Mouse (Mus musculus): ENCODE data around the gene Edc4. TPM values are rescaled to one million over a fixed set of nuclear protein-coding genes. Genes with fewer than 3 reads are reported as not detected.
A peak's percentile ranks its signal among the peaks of the same experiment; 100 is the strongest.

The Edc4 gene
- polyA plus RNA-seq, 1 experiment from 2014 or later = 73.3 TPM

DNA sequence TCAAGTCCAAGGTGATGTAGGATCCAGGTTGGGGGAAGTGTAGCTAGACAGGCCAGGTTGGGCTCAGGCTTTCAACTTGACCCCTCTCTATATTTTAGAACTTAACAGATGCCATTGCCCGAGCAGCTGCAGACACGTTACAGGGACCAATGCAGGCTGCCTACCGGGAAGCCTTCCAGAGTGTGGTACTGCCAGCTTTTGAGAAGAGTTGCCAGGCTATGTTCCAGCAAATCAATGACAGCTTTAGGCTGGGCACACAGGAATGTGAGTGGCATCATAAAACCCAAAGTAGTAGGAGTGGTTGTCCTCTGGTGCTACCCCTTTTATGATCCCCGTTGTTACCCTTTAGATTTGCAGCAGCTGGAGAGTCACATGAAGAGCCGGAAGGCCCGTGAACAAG, 10.2 kb downstream of the Edc4 start:
- Histone ChIP-seq H3K27ac (replicated peaks) (no peak overlapping the region), H3K36me3 (peaks cover 75% of the 10 kb centered on the region), H3K4me1 (peaks cover 7% of the 10 kb centered on the region), H3K4me2 (replicated peaks) (no peak overlapping the region), H3K27me3 (no peaks in the 10 kb centered on the region), H3K9me3 (no peaks in the 10 kb centered on the region), H3K4me3 (no peak overlapping the region), H3K9ac (replicated peaks) (no peak overlapping the region)
- ATAC-seq (ENCODE audit: low FRiP score, low read depth) = no peak
- 95% methylated on average over 6 of the region's 6 CpGs for WGBS

DNA sequence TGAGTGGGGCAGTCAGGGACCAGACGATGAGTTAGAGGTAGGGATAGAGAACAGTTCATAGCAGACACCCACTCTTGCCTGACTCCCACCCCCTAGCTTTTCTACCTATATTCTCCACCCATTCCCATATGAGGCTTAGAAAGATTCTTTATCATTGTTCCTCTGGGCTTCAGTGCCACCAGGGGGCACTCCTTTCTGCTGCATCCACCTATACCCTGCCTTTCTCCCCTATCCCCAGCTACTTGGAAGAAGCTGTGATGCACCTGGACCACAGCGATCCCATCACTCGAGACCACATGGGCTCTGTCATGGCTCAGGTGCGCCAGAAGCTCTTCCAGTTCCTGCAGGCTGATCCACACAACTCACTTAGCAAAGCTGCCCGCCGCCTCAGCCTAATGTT, 11.8 kb downstream of the Edc4 start:
- WGBS = 89% methylated on average over 6 of the region's 6 CpGs
- ATAC-seq (ENCODE audit: low FRiP score, low read depth) = 0 out of 2 replicates have a peak, but pooled peaks have one; percentile 7
- peaks cover 60% of the 10 kb centered on the region for H3K36me3 ChIP-seq

DNA sequence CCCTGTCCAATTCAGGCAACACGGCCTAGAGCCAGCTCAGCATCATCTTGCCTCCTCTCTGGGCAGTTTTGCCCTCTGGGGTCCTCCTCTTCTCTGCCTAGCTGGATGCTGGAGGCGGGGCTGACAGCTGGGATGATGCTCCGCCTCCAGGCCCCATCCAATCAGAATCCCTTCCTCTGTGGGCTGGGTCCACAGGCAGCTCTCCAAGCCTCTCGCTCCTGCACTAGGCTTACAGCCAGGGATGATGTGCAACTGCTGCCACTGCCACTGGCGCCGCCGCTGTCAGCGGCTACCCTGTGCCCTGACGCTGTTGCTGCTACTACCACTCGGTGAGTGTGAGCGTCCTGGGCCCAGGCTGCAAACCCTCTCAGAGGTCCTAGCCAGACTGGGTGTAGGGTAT, 12.7 kb downstream of the Edc4 start, which contains the start of gene Nrn1l:
Gene Nrn1l, plus strand, starts transcription at position 229 of the 400 bp plus-strand sequence.
- Histone ChIP-seq H3K9me3 (no peaks in the 10 kb centered on the region), H3K27me3 (no peaks in the 10 kb centered on the region), H3K4me1 (peaks cover 7% of the 10 kb centered on the region), H3K4me3 (no peak within 1 kb of the TSS), H3K27ac (replicated peaks) (peak within 1 kb of the TSS; percentile 31; the same call in 1 of the 2 replicates), H3K9ac (replicated peaks) (peak within 1 kb of the TSS; percentile 35; the same call in 1 of the 2 replicates), H3K4me2 (replicated peaks) (peak within 1 kb of the TSS; percentile 35), H3K36me3 (peaks cover 51% of the 10 kb centered on the region)
- peak; percentile 95 for ATAC-seq (ENCODE audit: low FRiP score, low read depth)
- WGBS = 5% methylated on average over 11 of the region's 11 CpGs

More for the DNA sequence above, 11.8 kb downstream of the Edc4 start:
- no peak overlapping the region for H3K4me2 ChIP-seq (replicated peaks)
- H3K27me3 ChIP-seq = no peaks in the 10 kb centered on the region
- H3K9ac ChIP-seq (replicated peaks) = no peak overlapping the region
- H3K27ac ChIP-seq (replicated peaks) = no peak overlapping the region
- H3K4me1 ChIP-seq = peaks cover 7% of the 10 kb centered on the region
- H3K4me3 ChIP-seq = no peak overlapping the region
- H3K9me3 ChIP-seq = no peaks in the 10 kb centered on the region

DNA sequence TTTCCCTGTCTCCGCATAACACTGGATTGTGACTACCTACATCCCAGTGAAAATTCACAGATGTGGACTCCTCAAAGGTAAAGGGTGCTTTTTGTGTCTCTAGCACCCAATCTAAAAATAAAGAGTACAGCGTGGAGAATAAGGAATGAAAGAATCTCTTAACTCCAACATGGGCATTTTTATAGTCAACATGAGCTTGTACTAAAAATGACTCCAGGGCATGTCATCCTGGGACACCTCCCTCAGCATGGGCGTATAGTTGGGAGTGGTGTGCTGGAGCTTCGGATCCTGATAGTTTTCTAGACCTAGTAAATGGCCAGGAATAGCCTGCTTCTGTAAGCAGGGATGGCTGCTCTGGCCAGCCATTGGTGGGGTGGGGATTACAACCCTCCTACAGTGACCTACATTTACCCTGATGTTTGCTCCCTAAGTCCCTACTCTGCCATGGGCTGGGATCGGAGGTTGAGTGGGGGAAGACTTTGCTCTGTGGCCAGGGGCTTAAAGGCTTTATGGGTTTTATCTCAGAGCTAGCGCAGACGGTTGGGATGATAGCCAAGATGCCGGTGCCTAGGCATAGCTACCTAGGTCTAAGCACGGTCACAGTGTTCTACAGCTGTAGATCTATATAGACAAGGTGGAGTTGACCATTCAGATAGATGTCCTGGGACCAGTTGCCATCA, 17.3 kb downstream of the Edc4 start:
- Histone ChIP-seq H3K4me3 (no peak overlapping the region), H3K36me3 (peaks cover 6% of the 10 kb centered on the region; the same call in 1 of the 2 replicates), H3K4me1 (peaks cover 18% of the 10 kb centered on the region), H3K9ac (replicated peaks) (no peak overlapping the region), H3K4me2 (replicated peaks) (no peak overlapping the region), H3K27ac (replicated peaks) (no peak overlapping the region), H3K27me3 (no peaks in the 10 kb centered on the region), H3K9me3 (no peaks in the 10 kb centered on the region)
- 81% methylated on average over 9 of the region's 9 CpGs for WGBS
- ATAC-seq (ENCODE audit: low FRiP score, low read depth) = no peak

DNA sequence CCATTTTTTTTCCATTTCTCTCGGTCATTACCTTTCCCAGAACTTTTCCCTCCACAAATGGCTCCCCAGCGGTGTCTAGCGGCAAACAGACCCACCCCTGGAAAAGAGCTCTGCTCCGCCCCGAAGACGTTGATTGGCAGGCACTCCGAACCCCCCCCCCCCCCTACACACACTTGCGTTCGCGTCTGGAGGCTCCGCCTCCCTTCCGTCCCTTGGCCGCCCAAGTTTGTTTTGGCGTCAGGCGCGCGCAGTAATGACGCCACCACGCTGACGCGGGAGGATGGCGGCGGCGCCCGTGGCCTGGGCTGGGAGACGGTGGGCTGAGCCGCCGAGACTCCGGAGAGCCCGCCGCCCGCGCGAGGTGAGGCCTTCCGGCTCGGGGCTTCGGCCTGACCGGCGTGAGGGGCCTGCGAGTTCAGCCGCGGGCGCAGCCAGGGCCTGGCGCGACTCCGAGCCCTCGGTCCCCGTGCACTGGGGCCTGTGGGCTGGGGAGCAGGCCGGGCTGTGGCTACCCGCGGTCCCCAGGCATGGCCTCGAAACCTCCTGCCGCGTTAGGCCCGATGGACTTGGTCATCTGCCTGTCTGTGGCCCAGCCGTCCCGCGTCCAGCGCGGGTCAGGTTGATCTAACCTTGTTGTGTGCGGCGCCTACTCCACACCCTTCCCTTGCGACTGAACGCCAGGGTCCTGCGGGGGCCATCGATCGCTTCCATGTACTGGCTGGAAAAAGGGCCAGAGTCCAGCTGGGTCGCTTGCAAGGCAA, 19.7 kb downstream of the Edc4 start, which contains the start of gene Pskh1:
Gene Pskh1, plus strand, starts transcription at position 262 of the 761 bp plus-strand sequence.
- ATAC-seq (ENCODE audit: low FRiP score, low read depth) = peak; percentile 97
- peak within 1 kb of the TSS; percentile 88 for H3K4me2 ChIP-seq (replicated peaks)
- H3K9ac ChIP-seq (replicated peaks) = peak within 1 kb of the TSS; percentile 96
- H3K9me3 ChIP-seq = no peaks in the 10 kb centered on the region
- no peaks in the 10 kb centered on the region for H3K27me3 ChIP-seq
- H3K36me3 ChIP-seq = no peaks in the 10 kb centered on the region
- under 1% methylated on average over 67 of the region's 68 CpGs for WGBS
- peak within 1 kb of the TSS; percentile 94 for H3K4me3 ChIP-seq
- H3K27ac ChIP-seq (replicated peaks) = peak within 1 kb of the TSS; percentile 82
- peaks cover 11% of the 10 kb centered on the region for H3K4me1 ChIP-seq

DNA sequence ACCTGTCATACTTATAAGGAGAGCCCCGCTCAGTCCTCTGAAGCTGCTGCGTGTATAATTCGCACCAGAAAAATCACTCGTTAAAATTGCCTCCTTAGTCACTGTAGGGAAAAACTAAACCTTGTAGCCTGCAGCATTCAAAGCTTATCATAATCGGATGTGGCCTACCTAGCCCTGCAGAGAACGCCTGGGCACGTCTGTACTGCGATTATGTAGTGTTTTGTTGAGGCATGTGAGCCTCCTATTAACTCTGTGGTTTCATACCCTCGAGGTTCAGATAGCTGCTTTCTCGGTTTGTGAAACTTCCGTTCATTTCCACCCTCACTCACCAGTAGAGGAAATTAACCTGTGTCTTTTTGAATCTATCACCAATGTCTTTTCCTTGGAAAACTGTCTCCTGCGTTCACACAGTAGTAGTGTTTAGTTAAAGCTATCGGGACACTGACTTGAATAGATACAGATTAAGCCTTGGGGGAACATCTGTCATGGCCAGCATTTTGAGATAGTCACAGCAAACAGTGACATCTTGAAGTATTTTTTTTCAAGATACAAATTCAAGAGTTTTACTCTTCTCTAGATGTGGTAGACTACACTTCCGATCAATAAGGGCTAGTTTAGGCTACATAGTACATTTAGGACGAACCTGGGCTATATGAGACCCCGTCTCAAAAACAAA, 20.4 kb downstream of the Edc4 start:
- 40% methylated on average over 16 of the region's 16 CpGs for WGBS
- peak overlapping the region; percentile 96 for H3K9ac ChIP-seq (replicated peaks)
- no peaks in the 10 kb centered on the region for H3K36me3 ChIP-seq
- H3K27ac ChIP-seq (replicated peaks) = peak overlapping the region; percentile 82
- ATAC-seq (ENCODE audit: low FRiP score, low read depth) = no peak
- peak overlapping the region; percentile 88 for H3K4me2 ChIP-seq (replicated peaks)
- peak overlapping the region; percentile 94 for H3K4me3 ChIP-seq
- H3K4me1 ChIP-seq = peaks cover 11% of the 10 kb centered on the region
- H3K9me3 ChIP-seq = no peaks in the 10 kb centered on the region
- H3K27me3 ChIP-seq = no peaks in the 10 kb centered on the region

DNA sequence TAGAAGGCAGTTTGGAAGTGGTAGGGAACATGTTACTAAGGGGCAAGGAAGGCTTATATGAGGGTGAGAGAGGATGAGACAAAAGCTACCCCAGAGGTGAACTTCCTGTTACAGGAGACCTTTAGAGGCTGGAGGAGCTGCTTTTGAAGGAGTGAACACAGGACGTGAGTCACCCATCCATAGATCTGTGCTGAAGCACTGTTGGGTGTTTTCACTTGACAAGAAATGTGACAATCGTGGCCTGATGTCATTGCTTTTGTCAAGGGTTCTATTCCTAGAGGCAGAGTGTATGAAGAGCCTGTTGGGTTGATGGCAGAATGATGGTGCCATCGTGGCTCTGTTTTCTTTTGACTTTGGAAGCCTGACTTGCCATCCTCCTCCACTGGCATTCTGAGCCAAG, 38.7 kb downstream of the Edc4 start:
- Histone ChIP-seq H3K4me3 (no peak overlapping the region), H3K9me3 (no peaks in the 10 kb centered on the region), H3K4me2 (replicated peaks) (no peak overlapping the region), H3K27me3 (no peaks in the 10 kb centered on the region), H3K27ac (replicated peaks) (no peak overlapping the region), H3K36me3 (peaks cover 28% of the 10 kb centered on the region; the same call in 1 of the 2 replicates), H3K4me1 (no peaks in the 10 kb centered on the region), H3K9ac (replicated peaks) (no peak overlapping the region)
- ATAC-seq (ENCODE audit: low FRiP score, low read depth) = no peak
- 93% methylated on average over 3 of the region's 3 CpGs for WGBS

DNA sequence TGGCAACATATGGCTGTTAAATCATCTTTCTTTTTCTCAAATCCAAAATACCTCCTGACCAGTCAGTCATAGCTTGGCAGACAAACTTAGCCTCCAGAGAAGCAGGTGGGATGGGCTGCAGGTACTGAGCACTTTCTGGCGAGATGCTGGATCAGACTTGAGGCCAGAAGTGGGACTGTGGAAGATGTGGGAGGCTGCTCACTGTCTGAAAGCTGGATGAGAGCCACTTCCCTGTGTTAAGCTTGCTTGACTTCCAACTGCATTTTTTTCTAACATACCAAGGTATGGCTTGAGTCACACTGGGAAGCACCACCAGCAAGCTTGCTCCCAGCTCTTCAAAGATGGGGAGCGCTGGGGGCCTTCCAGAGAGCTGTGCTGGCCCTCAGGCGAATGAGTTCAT, 44.4 kb downstream of the Edc4 start:
- ATAC-seq (ENCODE audit: low FRiP score, low read depth) = no peak
- 87% methylated on average over 3 of the region's 3 CpGs for WGBS
- peaks cover 13% of the 10 kb centered on the region; the same call in 1 of the 2 replicates for H3K36me3 ChIP-seq
- H3K4me3 ChIP-seq = no peak overlapping the region
- H3K9ac ChIP-seq (replicated peaks) = no peak overlapping the region
- no peaks in the 10 kb centered on the region for H3K27me3 ChIP-seq
- no peak overlapping the region for H3K4me2 ChIP-seq (replicated peaks)
- H3K27ac ChIP-seq (replicated peaks) = no peak overlapping the region
- H3K4me1 ChIP-seq = peaks cover 4% of the 10 kb centered on the region; the same call in 1 of the 2 replicates
- H3K9me3 ChIP-seq = no peaks in the 10 kb centered on the region

DNA sequence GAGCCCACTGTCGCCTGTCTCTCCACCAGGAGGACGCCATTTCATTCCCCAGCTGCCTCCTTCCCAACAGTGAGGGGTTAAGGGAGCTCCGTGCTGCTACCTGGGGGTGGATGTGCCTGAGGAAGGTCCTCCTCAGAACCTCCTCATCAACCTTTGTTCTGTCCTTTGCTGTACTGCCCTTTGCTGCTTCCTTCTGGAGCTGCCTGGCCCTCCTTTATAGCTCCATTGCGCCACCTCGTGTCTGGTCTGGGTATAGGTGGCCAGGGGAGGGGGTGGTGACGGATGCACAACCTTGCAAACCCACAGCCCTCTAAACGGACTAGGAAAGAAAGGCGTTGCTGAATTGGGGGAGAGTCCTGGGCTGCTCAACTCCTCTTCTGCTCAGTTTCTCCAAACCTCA, 49.9 kb downstream of the Edc4 start:
- Histone ChIP-seq H3K27me3 (no peaks in the 10 kb centered on the region), H3K4me3 (no peak overlapping the region), H3K27ac (replicated peaks) (peak overlapping the region; percentile 64), H3K4me2 (replicated peaks) (no peak overlapping the region), H3K9me3 (no peaks in the 10 kb centered on the region), H3K9ac (replicated peaks) (peak overlapping the region; percentile 37; the same call in 1 of the 2 replicates), H3K4me1 (0 out of 2 replicates have a peak, but pooled peaks cover 4% of the 10 kb centered on the region), H3K36me3 (peaks cover 16% of the 10 kb centered on the region; the same call in 1 of the 2 replicates)
- WGBS = 14% methylated on average over 8 of the region's 8 CpGs
- ATAC-seq (ENCODE audit: low FRiP score, low read depth) = peak; percentile 56

DNA sequence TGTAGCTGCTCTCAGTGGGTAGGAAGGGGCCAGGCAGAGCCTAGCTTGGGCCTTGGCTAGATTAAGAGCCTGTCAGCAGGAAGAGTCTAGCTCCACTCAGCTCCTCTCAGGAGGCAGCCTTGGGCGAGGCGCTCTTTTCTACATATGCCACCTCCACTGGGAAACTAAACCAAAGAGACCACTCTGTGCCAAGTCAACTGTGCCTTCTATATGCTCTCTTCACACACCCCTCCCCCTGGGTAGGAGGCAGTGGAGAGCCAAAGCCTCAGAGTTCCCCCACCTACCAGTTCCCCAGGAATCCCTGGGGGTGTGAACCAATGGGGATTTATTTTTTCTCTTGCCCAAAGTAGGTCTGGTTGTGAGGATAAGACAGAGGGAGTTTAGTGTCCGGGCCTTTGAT, 50.6 kb downstream of the Edc4 start:
- Histone ChIP-seq H3K4me3 (no peak overlapping the region), H3K27ac (replicated peaks) (no peak overlapping the region), H3K36me3 (peaks cover 16% of the 10 kb centered on the region; the same call in 1 of the 2 replicates), H3K4me1 (peaks cover 9% of the 10 kb centered on the region), H3K4me2 (replicated peaks) (no peak overlapping the region), H3K9me3 (no peaks in the 10 kb centered on the region), H3K9ac (replicated peaks) (no peak overlapping the region), H3K27me3 (no peaks in the 10 kb centered on the region)
- 96% methylated on average over 3 of the region's 3 CpGs for WGBS
- ATAC-seq (ENCODE audit: low FRiP score, low read depth) = no peak

DNA sequence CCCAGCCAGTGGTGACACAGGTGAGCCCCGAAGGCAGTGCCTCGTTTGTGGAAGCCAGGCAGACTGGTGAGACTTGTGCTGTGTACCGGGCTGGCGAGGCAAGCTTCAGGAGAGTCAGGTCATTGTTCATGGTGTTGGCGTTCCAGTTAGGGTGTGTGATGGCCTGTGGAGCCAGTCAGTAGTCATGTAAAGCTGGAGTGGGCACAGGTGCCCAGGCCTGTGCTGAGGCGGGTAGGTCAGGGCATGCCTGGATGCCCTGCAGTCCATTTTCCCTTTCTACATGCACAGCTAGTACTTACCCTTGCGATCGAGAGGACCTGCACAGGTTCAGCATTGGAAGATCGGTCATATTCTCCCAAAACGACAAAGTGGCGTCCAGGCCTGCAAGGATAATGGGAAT, 51.8 kb downstream of the Edc4 start:
- Histone ChIP-seq H3K27me3 (no peaks in the 10 kb centered on the region), H3K27ac (replicated peaks) (no peak overlapping the region), H3K9me3 (no peaks in the 10 kb centered on the region), H3K4me3 (no peak overlapping the region), H3K36me3 (peaks cover 13% of the 10 kb centered on the region; the same call in 1 of the 2 replicates), H3K9ac (replicated peaks) (no peak overlapping the region), H3K4me2 (replicated peaks) (no peak overlapping the region), H3K4me1 (peaks cover 14% of the 10 kb centered on the region)
- no peak for ATAC-seq (ENCODE audit: low FRiP score, low read depth)
- 90% methylated on average over 11 of the region's 11 CpGs for WGBS

Data from midbrain, embryonic 12.5 days (tissue).